Mouse (Mus musculus): ENCODE measurements around the gene Cux1.
"Not testable (repeated sequence)": the region's sequence is repeated elsewhere in the genome, so short reads cannot be mapped to it uniquely, and the experiment has no call there.

The Cux1 gene

DNA sequence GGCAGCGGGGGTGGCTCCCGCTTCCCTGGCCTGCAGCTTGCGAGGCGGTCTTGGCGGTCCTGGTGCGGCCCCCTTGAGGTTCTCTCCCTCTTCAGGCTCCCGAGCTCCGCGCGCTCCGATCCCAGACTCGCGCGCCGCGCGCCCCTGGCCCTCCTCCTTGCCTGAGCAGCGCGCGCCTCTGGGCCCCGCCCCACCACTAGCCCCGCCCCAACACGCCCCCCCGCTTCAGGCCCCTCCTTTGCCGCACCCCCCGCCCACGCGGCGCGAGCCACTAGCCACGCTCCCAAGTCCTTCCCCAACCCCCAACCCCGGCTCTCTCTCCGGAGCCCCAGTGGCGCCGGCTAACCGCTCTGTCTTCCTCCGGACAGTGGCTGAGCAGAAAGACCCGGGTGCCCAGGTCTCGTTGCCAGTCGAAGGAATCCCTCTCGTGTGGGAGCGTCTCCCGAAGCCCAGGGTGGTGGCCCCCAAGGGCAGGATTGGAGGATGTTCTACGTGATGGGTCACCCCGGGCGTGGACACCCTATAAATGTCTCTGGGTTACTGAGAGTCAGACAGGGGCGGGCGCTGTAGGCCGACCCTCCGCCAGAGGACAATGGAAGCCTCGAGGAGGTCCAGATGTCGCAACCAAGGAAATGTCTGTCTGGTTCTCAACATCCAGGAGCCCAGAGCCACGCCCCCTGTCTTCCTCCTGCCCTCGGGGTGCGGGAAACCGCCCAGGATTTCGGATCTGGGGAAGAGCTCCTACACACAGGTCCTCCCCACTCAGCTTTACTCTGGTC lies 322.3 kb downstream of the Cux1 start:
- DNase-seq (ENCODE audit: low read depth), result peak; percentile 74

DNA sequence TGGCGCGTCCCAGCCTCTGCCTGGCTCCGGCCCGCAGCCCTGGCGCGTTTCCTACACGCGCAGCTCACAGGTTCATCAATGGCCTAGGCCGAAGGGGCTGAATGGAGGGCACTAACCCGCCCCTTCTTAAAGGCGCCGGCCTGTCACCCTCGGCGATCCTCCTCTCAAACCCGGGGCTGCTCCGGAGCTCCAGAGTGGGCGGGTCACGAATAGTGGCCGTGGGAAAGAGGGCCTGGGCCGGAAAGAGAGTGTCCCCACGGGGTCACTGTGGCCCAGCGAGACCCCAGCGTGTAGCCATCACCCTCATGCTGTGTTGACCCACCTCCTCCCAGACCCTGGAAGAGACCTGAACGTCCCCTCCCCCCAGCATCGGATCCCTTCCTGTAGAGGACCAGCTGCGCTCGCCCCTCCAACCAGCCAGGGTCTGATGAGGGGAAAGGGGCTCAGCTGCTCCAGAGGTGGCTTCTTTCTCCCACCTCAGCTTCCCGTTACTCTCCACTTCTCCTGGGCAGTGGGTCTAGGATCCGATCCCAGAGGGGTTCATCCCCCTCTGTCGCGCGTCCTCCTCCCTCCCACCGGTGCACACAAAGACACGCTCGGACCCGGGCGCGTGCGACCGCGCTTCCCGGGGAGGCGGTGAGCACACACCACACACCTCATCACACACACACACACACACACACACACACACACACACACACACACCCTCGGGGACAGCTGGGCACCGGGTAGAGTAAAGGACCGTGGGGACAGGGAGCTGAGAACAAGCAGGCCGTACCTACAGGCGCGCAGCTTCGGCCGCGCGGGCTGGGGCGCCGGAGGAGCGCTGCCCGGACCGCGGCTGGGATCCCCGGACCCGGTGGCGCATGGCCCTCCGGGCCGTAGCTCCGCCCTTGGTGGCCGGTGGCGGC lies 323.2 kb downstream of the Cux1 start:
- DNase-seq (ENCODE audit: low read depth), result peak; percentile 19

DNA sequence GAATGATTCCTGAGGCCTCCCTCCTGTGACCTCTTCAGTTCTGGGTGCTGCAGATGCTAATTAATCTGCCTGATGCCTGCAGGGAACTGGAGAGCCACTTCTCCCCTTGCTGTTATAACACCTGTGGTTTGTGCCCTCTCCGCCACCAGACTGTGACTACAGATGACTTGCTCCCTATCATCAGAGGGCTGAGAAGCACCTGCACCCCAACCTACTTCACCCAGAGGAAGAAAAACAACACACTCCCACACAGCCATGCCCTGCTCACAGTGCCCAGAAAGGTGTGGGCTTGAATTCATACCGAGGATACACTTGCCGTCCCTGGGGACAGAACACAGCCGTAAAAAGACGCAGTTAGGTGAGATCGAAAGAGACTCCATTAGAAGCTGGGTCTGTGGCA lies 326.1 kb downstream of the Cux1 start:
- no peak for DNase-seq (ENCODE audit: low read depth)

GRCm38 (mm10) chr5:136240381-136240780 lies 326.9 kb downstream of the Cux1 start:
- no peak for DNase-seq (ENCODE audit: low read depth)

DNA sequence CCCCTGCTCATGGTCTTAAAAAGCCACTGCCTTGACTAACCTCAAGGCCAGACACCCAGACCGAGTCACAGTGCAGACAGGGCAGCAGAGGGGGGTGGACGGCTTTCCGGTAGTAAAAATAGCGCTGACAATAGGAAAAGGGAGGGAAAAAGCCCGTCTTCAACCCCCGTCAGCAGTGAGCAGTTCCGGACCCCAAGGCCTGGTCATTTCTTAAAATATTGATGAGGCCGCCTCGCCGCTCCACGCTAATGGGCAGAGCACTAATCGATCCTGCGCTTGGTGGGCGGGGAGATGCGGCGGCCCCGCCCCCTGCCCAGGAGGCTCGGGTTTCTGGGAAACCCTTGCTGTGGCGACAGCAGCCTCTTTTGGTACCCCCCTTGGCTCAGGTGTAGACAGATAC lies 329.7 kb downstream of the Cux1 start:
- DNase-seq (ENCODE audit: low read depth), result no peak

DNA sequence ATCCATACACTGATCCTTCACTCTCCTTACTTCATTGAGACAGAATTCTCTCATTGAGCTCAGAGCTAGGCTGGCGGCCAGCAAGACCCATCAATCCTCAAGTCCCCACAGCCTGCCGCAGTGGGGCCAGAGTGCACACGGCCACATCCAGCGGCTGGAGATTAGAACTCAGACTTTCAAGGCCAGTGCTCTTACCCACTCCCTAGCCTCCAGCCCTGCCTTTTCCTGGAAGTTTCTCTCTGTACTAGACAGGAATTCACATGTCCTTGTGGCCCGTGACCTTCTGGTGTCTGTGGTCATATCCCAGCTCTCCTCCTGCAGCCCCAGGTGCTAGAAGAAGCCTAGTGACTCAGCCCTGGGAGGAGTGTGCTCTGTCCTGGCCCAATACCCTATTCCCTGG lies 330.7 kb downstream of the Cux1 start:
- no peak for DNase-seq (ENCODE audit: low read depth)

- no peak for DNase-seq (ENCODE audit: low read depth)
These were observed 336.8 kb downstream of the Cux1 start for GRCm38 (mm10) chr5:136230348-136231035.

DNA sequence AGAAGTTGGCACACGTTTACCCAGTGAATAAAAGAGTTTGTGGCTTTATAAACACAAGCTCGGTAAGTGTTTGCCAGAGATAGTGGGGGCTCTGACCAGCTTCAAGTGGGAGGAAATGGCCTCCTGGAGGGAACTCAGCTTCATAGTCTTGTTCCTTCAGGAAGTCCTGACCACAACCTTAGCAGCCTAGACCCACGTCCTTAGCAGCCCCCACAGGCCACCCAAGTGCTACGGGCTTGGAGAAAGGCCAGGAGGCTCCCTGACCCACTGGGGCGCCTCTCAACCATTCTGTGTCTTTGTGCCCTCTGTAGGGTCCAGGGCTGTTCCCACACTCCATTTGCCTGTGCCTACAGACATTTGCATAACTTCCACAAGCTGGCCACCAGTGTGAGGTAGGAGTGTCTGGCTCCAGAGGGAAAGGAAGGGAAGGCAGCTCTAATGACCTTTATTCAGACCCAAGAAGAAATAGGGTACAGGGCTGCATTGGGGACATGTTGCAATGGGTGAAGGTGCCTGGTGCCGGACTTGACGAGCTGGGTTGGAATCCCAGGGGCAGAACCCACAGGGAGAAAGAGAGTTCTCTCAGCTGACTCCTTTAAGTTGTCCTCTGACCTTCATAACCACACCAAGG lies 340.9 kb downstream of the Cux1 start:
- DNase-seq (ENCODE audit: low read depth), result no peak

DNA sequence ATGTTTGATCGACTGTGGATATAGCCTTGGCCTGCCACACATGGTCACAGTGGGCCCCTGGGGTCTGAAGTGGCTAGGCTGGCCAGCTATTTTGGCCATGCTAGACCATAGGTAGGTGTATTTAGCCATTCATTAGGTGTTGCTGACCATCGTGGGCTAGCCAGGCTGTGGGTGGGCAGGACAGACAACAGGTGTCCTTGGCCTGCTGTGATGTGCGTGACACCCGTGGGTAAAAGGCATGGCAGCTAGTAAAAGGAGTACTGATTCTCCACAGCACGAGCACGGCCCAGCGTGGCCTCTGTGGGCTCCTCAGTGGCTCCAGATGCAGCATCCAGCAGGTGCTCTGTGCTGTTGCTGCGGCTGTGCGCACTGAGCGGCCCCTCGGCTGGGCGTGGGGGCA lies 348.7 kb downstream of the Cux1 start:
- DNase-seq (ENCODE audit: low read depth), result no peak

GRCm38 (mm10) chr5:136217932-136218381 lies 349.3 kb downstream of the Cux1 start:
- DNase-seq (ENCODE audit: low read depth), result no peak

DNA sequence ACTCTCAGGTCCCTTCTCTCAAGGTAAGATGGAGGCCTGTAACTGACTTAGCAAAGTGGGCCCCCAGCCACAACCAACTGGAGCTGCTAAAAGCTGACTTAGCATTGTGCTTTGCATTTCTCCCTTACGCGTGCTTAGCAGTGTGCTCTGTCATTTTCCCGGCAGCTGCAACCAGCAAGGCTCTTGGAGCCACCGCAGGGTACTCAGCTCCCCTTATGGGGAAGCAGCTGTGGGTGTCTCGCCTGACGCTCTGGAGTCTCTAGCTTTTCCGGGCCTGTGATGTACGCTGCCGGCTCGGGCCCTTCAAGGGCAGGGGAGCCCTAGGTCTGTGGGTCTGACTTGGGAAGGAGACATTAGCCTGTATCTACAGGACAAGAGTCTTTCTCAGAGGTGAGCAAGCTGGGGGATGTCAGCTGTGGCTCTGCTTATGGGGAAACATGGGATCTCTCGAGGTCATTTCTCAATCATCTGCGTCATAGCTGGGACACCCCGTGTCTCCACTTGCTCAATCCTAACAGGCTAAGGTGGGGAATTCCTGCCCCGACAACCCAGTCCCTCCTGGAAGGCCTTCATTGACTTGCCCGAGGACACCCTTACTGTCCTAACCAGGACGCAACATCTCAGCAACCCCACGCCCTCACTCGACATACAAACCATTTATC lies 350.2 kb downstream of the Cux1 start:
- DNase-seq (ENCODE audit: low read depth), result no peak

DNA sequence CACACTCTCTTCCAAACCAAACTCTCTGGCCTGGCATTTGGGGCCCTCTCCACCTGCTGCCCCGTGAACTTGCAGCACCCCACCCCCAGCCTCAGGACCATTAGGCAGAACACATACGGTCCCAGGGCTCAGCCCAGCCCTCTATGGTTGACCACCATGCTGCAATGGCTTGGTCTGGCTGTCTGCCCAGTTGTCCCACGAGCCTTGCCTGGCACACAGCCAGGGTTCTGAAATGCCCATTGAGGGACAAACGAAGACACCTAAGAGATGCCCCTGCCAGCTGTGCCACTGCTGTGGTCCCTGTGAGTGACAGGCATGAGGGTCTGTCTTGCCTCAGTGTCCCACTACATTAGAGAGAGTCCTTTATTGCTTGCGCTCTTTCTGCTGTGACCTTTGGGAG lies 351.3 kb downstream of the Cux1 start:
- DNase-seq (ENCODE audit: low read depth), result no peak

GRCm38 (mm10) chr5:136215211-136215610 lies 352.1 kb downstream of the Cux1 start:
- DNase-seq (ENCODE audit: low read depth), result peak; percentile 36

GRCm38 (mm10) chr5:136213716-136214115 lies 353.6 kb downstream of the Cux1 start:
- no peak for DNase-seq (ENCODE audit: low read depth)

DNA sequence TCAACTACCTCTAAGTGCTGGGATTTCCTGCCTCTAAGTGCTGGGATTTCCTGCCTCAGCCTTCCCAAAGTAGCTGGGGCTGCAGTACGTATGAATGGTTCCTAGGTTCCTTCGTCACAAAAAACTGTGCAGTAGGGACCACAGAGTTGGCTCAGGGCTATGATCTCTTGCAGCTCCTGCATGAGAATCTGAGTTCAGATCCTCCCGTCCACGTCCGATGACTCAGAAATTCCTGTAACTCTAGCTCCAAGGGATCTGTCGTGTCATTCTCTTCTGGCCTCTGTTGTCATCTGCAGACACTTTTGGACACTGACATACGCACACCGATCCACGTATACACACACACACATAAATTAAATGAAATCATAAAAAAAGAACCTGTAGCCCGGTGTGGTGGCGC lies 354.6 kb downstream of the Cux1 start:
- DNase-seq (ENCODE audit: low read depth), result no peak

DNA sequence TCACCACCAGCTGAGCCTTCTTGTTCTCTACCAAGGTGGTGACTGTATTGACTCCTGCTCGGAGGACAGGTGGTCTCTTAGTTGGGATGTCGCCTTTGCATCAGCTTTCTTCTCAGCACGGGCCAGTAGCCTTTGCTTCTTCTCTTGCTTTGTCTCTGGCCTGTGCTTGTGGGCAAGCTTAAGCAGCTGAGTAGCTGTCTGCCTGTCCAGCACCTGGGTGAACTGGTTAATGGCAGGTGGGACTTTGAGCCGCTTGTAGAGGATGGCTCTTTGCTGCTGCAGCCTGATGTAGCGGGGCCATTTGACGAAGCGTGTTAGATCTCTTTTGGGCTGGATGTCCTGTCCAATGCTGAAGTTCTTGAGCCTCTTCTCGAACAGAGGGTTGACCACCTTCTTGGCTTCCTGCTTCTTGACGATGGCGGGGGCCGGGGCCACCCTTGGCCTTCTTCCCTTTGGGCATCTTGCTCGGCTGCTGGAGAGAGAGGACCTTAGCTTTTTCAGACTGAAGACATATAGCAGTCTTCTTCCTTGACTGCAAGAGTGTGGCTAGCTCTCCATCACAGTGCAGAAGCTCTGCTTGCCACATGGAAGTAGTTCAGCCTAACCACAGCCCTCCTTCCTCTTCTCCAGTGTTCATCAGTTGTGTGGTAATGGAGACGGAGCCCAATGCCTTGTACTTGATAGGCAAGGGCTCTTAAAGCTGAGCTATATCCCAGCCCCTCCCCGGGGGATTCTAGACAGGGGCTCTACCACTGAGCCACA lies 355.8 kb downstream of the Cux1 start:
- not testable (repeated sequence) for DNase-seq (ENCODE audit: low read depth)

GRCm38 (mm10) chr5:136210549-136210948 lies 356.7 kb downstream of the Cux1 start:
- DNase-seq (ENCODE audit: low read depth), result no peak

- DNase-seq (ENCODE audit: low read depth), result peak; percentile 76
These were observed 365.5 kb downstream of the Cux1 start for GRCm38 (mm10) chr5:136201832-136202231.

GRCm38 (mm10) chr5:136199526-136199925 lies 367.8 kb downstream of the Cux1 start:
- peak; percentile 38 for DNase-seq (ENCODE audit: low read depth)

All from induced T-regulatory cell, adult 2 months (primary cell).